Mouse (Mus musculus) c-Kit-positive CD71-positive TER-119-positive erythroid progenitor cells, embryonic 14.5 days (primary cell): ENCODE measurements around the gene Tmem182.

Source experiments
- DNase-seq: peaks from one replicate; pipeline ENCODE4 v3.0.0-alpha.2; 2013; ENCODE audit warnings: low spot score

Gene Tmem182

DNA sequence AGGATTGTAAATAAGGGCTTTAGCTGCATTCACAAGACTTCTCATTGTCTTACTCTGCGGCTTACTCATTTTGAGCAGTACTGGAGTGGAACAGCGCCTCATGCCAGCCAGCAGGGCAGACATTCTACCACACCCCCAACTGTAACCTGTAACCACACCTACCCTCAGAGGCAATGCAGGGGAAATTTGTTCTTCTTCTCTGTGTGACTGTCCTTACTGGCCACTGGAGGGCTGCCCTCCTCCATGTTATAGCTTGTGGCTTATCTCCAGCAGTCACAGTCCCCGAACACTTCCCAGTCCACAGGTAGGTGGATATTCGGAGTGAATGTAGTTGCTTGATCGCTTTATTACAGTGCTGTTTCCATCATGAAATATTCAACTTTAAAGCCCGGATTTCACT lies 59.6 kb downstream of the Tmem182 start:
- no peak for DNase-seq

DNA sequence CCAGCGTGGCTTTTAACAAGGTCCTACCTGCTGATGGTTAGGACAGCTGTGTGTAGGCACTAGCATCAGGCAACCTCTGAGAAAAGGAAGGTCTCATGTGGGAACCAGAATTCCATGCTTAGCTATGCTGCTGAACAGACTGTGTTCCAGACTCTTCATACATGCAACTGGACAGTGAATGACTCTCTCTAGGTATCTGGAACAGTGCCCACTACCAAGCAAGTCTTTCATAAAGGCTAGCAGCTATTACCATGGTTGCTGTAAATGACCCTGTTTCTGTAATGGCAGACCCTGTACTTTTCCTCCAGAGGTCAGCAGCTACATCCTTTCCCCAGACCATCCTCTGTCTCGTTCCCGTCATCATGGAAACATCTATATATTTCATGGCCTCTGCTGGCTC lies 61.7 kb downstream of the Tmem182 start:
- no peak for DNase-seq

DNA sequence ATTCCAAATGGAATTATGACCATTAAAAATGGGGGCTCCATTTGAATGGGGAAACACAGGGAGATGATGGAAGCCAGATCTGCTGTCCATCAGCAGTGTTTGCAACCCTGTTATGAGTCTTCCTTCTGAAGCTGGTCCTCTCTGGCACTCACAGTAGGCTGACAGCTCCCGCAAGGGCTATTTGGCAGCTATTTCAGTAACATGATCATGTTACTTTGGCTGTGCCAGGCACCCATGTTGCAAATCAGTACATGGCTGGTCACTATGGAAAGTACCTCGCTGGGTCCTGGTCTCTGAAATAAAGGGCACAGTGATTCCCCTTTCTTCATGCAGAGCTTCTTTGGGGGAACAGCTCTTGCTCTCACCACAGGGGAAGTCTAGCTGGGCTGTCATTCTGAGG lies 62.2 kb downstream of the Tmem182 start:
- DNase-seq = no peak

DNA sequence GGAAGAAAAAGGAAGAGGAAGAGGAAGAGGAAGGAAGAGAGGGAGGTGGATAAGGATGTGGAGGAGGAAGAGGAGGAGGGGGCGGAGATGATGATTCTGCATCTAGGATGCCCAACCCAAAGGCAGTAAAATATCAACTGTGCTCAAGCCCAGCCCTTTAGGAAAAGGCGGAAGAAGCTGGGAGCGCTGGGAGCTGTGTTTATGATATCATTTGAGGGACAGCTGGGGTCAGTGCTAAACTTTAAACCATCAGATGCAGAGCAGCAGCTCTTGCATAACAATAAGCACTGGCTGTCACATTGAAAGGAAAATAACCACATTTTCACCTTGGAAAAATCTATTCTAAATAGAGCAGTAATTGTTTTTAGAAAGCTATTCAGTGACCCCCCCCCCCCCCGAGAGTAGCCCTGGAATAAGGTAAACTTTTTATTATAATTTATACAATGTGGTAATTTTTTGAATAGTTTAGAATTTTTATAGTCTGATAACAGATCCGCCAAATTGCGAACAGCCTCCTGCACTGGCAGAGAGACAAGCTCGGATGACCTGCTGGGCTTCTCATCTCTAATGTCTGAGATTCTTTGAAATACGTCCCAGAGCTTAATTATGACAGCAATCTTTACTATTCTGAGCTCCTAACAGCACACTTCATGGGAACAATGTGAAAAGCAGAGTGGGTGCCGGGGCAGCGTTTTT lies 68.5 kb downstream of the Tmem182 start:
- DNase-seq = no peak

DNA sequence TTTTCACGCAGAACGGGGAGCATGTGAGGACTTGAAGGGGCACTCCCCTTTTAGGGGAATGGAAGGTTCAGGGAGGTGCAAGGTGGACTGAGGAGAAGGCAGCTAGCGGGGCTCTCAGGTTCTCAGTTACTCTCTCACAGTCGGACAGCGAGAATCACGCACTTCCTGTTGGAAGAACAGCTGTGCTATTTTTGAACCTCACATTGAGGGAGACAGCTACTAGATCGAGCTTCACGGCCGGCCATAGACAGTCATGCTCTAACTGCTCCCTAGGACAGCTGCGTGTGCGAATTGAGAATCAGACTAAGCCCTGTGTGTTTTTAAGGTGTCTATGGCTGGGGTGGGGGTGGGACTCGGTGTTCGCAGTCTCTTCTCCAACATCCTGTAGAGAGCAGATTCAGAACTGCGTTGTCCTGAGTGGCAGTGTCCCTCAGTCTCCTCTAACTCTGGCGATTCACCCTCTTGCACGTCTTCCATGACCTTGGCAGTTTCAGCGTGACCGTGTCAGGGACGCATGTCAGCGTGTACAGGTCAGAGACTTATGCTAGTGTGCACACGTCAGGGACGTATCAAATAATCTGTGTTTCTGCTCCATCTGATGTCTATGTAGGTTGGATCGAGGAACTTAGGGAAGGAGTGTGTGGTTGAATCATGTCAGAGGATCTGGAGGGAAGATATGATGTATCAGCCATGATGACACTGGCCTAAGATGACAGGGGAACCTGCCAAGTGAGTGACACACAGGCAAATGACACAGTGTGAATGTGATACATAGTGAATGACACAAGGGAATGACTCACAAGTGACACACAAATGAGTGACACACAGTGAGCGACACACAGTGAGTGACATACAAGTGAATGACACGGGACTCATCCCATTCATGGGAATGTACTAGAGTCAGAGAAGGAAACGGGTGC lies 69.3 kb downstream of the Tmem182 start:
- no peak for DNase-seq

DNA sequence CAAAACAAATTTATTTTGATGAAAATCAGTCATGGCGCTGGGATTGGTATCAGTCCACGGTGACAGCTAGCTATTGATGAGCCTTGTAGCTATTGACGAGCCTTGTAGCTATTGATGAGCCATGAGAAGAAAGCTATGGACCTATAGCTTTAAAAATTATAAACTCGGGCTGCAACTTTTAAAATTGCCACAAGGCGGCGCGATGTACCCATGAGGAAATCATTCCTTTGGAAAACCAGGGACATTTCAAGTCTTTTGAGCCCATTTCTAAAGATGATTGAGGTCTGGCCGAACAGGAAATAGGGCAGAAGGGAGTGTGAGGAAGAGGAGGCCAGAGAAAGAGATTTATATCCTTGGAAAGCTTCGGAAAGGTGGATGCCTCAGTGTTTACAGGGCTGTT lies 73.7 kb downstream of the Tmem182 start:
- peak; percentile 3 for DNase-seq

DNA sequence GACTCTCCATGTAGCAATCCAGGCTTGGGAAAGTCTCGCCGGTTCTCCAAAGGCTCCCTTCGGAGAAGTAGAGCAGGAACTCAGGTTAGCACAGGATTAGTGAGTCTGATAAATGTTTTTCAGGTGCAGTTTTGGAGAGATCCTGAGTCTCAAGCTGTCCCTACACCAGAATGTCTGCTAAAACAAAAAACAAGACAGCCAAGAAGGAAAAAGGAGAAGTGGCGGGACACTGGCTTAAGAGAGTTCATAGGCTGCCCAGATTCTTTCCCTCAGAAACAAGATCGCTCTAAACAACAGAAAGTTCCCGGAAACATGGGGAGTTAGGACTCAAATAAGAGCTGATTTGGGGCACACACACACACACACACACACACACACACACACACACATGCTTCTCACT lies 74.1 kb downstream of the Tmem182 start:
- DNase-seq = no peak

DNA sequence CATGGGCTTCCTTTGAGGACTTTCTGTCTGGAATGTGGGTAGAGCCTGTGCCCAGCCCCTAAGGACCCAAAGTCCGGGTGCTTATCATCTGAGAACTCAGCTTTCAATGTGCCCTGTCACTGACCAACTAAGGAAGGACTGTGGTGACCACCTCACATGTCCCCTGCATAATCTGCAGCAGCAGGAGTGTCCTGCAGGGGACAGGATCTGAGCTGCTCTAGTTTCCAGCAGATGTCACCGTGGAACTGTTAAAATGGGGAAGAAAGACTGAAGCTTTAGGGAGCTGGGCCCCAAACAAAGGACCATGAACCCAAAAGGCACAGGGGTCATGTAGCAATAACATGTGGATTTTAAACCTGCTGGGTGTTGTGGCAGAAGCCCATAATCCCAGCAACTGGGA lies 75.1 kb downstream of the Tmem182 start:
- no peak for DNase-seq

DNA sequence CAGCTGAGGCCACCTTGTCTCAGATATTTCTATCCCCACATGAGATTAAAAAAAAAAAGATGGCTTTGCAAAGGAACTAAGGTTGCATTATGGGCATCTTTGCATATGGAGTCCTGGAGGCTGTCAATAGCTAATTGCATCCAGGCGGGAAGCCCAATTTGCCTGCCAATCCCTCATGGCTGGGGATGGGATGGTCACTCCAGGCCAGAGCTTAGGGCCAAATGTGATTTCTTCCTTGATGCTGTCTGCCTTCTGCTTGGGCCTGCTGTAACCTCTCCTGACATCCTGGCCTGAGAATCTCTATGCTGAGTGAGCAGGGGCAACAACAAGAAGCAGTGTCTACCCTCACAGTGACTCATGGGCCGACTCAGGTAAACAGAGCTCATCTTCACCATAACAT lies 78.5 kb downstream of the Tmem182 start:
- DNase-seq = no peak

DNA sequence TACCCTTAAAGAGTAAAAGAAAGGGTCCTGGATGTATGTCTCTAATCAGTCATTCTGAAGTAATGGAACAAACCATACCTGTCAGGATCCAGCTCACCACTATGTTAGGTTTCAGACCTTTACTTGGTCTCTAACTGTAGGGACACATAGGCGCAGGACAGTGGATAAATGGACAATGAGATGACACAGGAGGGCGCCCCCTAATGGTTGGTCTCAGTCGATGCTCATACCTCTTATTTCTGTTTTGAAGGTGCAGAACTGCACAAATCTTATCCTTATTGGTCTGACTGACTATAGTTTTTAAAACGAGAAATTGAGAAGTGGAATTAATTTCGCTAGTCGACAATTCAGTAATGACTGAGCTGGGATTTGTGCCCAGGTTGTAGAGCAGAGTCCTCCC lies 79.5 kb downstream of the Tmem182 start:
- DNase-seq = no peak

DNA sequence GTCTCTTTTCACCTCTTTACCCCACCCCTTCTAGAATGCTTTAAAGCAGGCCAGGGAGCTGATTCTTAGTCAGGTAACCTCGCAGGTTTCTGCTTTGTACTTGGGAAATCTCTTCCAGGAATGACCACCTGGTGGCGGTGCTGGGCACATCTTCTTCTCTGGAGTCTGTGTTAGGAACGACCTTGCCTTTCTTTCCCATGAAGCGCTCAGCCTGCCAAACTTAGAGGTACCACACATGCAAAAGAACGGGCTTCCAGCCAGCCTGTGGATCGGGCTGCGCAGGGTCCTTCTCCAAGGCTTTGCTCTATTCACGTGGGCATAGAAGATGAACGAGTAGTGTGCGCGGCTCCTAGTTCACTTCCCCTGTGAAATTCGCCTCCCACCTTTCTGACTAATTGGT lies 82.3 kb downstream of the Tmem182 start:
- no peak for DNase-seq

DNA sequence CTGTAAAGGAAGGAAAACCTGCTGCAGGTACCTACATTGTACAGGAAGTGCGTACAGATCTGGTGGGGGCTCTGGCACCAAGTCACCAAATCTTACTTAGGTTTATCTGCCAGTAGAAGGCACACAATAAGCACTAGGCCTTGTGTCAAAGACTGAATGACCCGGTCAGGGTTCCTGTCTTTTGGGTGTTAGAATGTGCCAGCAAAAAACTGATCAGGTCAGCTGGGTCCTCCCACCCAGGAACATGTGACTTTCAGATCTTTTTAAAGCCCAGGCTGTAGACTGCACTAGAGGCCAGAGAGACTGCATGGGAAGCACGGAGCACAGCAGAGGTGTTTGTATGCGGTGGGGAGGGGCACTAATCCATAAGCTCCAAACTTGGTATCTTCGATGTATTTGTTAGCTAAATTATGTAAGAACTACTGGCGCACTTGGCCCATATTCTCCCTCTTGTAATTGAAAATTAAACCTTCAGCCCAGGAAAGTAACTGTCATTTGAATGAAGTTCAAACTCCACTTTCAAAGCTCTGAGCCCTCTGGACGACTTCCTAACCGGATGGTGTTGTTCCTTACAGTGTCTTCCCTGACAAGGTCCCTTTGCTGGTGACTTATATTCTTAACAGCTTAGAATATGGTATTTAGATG lies 83.1 kb downstream of the Tmem182 start:
- DNase-seq = no peak

DNA sequence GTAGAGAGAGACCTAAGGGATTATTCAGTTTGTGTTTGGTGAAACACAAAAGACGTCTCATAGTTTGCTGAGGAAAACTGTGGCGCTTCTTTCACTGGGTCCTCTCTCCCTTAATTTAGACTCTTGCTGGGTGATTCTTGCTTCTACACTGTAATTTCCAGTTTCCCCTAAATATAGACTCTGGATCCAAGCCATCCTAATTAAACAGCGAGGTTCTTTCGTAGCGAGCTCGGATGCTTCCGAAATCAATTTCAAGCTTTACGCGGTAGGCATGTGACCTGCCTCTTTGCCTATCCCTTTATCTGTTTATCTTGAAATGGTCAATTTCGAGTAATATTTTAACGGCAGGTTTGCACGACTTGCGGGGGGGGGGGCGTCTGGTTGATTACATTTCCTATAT lies 84.2 kb downstream of the Tmem182 start:
- DNase-seq = no peak

DNA sequence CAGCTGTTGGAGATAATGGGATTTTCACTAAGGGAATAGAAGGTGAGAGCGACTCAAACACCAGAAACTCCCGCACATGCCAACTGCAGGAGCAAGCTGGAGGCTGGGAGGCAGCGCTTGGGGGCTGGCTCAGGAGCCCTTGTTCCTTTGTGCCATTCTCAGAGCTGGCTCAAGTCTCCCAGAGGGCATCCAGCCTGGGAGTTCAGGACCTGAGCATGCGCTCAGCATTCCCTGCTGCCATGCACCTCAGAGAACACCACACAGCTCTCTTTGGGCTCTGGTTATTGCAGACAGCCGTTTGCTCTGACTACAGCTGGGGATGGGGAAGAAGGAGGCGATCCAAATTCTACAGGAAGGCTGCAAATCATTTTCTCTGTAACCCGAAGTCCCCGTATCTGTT lies 84.8 kb downstream of the Tmem182 start:
- no peak for DNase-seq

DNA sequence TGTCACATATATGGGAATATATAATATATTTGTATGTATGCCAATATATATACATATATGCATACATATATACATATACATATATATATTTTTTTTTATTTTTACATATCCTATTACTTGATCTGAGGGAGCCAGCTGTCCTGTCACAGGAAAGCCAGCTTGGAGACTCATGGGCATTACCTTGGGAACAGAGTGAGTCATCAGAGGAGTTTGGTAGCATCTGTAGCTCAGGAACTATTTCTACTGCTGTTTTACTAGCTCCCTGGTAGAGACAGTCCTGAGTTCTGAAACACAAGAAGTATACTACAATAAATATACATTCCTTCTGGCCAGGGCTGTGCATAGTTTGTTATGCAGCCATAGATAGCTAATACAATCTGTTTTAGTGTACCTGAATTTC lies 98.3 kb downstream of the Tmem182 start:
- no peak for DNase-seq
